Mouse (Mus musculus): Measurements from ENCODE around the gene Cers2.

GRCm38 (mm10) chr3:95315094-95315843 lies 678 bp downstream of the Cers2 start:
- TF ChIP-seq CTCF (IDR thresholded peaks at IDR 0.05; ENCODE audit: insufficient read depth, low read depth, low read length) (peak; percentile 44; the same call in 1 of the 2 replicates), POLR2A (IDR thresholded peaks at IDR 0.05; ENCODE audit: insufficient read depth, low read depth, low read length) (no peak; the same call in 1 of the 2 replicates)

Data from olfactory bulb, adult 2 months (tissue).